Mouse (Mus musculus) stomach, postnatal 0 days (tissue): ENCODE measurements around the gene Mfsd10.

Source experiments
- CTCF ChIP-seq: IDR thresholded peaks from 2 replicates; pipeline ENCODE4 v1.5.1; 2016; ENCODE audit warnings: antibody characterized with exemption, low read depth, mild to moderate bottlenecking, moderate library complexity
- EP300 ChIP-seq: optimal IDR thresholded peaks from 2 replicates; pipeline ENCODE3; 2016; ENCODE audit warnings: antibody characterized with exemption

- TF ChIP-seq CTCF (no peak), EP300 (no peak)
Observed at GRCm38 (mm10) chr5:34604576-34604975, 32.4 kb downstream of the Mfsd10 start.
